Mouse (Mus musculus) limb, embryonic 14.5 days (tissue): ENCODE measurements around the gene Phf13. TPM values are rescaled to one million over a fixed set of nuclear protein-coding genes. Genes with fewer than 3 reads are reported as not detected.
"Not testable (repeated sequence)": the region's sequence is repeated elsewhere in the genome, so short reads cannot be mapped to it uniquely, and the experiment has no call there.

Experiments used
- ATAC-seq: fragments of 200-750 bp; cut with Nextera tagmentation; 2 replicates; pipeline ENCODE4 v1.8.0; 2017; ENCODE audit warnings: low read depth, moderate number of reproducible peaks, moderate TSS enrichment; ENCODE audit not compliant: low FRiP score
- DNase-seq: peaks from one replicate; pipeline ENCODE4 v3.0.0-alpha.2; 2015; ENCODE audit warnings: low spot score
- H3K27ac ChIP-seq: fragments of 300-500 bp; sonication (generic); replicated peaks from 2 replicates; pipeline ENCODE4 v1.5.1; 2014; ENCODE audit warnings: low read depth, mild to moderate bottlenecking, low read length, moderate library complexity, mixed read lengths
- H3K27me3 ChIP-seq: fragments of 300-500 bp; sonication (generic); 2 replicates; pipeline ENCODE4 v1.6.1; 2014; ENCODE audit warnings: low read length, mixed read lengths; ENCODE audit not compliant: control insufficient read depth, insufficient read depth
- H3K36me3 ChIP-seq: fragments of 300-500 bp; sonication (generic); 2 replicates; pipeline ENCODE4 v1.6.1; 2014; ENCODE audit warnings: mild to moderate bottlenecking, low read length, moderate library complexity, mixed read lengths; ENCODE audit not compliant: control insufficient read depth, insufficient read depth
- H3K4me1 ChIP-seq: fragments of 300-500 bp; sonication (generic); 2 replicates; pipeline ENCODE4 v1.6.1; 2014; ENCODE audit warnings: antibody characterized with exemption, low read length, mixed read lengths; ENCODE audit not compliant: control insufficient read depth, insufficient read depth
- H3K4me2 ChIP-seq: fragments of 300-500 bp; sonication (generic); replicated peaks from 2 replicates; pipeline ENCODE4 v1.6.1; 2014; ENCODE audit warnings: low read depth, mild to moderate bottlenecking, low read length, moderate library complexity; ENCODE audit not compliant: severe bottlenecking
- H3K4me3 ChIP-seq: fragments of 300-500 bp; sonication (generic); replicated peaks from 2 replicates; pipeline ENCODE4 v1.5.1; 2014; ENCODE audit warnings: low read length
- H3K9ac ChIP-seq: fragments of 300-500 bp; sonication (generic); 2 replicates; pipeline ENCODE4 v1.6.1; 2014; ENCODE audit warnings: mild to moderate bottlenecking, low read depth, low read length, moderate library complexity; ENCODE audit not compliant: severe bottlenecking
- H3K9me3 ChIP-seq: fragments of 300-500 bp; sonication (generic); 2 replicates; pipeline ENCODE4 v1.6.1; 2016; ENCODE audit warnings: low read length; ENCODE audit not compliant: control insufficient read depth
- POLR2A ChIP-seq: fragments of 200-500 bp; IDR thresholded peaks from 2 replicates; pipeline ENCODE4 v1.8.0; 2012; ENCODE audit warnings: inconsistent platforms, mild to moderate bottlenecking, moderate library complexity, borderline replicate concordance; ENCODE audit not compliant: insufficient read depth, insufficient read length; ENCODE audit errors: extremely low read depth
- WGBS: fragments of 180-500 bp; shearing (Covaris S2); extraction: QIAGEN DNeasy Blood & Tissue Kit; methylation state at CpG from one replicate; pipeline ENCODE4 v1.1.7; 2014; 5-methylcytosine and 5-hydroxymethylcytosine counted together
- polyA plus RNA-seq, 2 experiments: library from polyadenylated mRNA; depleted of rRNA in 1 of 2; stranded (reverse) in 1 of 2; unstranded in 1 of 2; fragments of >200 nt; fragmentation: Nextera tagmentation in 1 of 2; extraction: Ambion mirVana in 1 of 2; gene quantifications; 2 replicates each; pipeline versions ENCODE4 v1.2.1 to v1.2.3; 2012 to 2014

The Phf13 gene
- polyA plus RNA-seq, 2 experiments, result 33.7 to 35.1 TPM

GRCm38 (mm10) chr4:152038985-152039830 is 43.1 kb upstream of the Phf13 start, which contains the start of gene Nol9:
Gene Nol9, plus strand, starts transcription at chr4:152039321.
- Histone ChIP-seq H3K4me1 (peaks cover 9% of the 10 kb centered on the region), H3K4me3 (peak within 1 kb of the TSS; percentile 98), H3K9me3 (no peaks in the 10 kb centered on the region), H3K9ac (peak within 1 kb of the TSS; percentile 85), H3K36me3 (peaks cover 34% of the 10 kb centered on the region), H3K27ac (0 out of 2 replicates have a peak within 1 kb of the TSS, but pooled peaks have one; percentile 19), H3K27me3 (no peaks in the 10 kb centered on the region), H3K4me2 (peak within 1 kb of the TSS; percentile 81)
- peak; percentile 85 for DNase-seq
- peak; percentile 92 for ATAC-seq
- under 1% methylated on average over 41 of the region's 86 CpGs for WGBS
- TF ChIP-seq POLR2A, result peak; percentile 73; the same call in 1 of the 2 replicates

- H3K27me3 ChIP-seq, result no peaks in the 10 kb centered on the region
- no peak within 1 kb of the TSS for H3K27ac ChIP-seq
- H3K4me1 ChIP-seq, result peaks cover 9% of the 10 kb centered on the region
- TF ChIP-seq POLR2A, result no peak
- H3K4me2 ChIP-seq, result peak within 1 kb of the TSS; percentile 81
- peak; percentile 41; the same call in 1 of the 2 replicates for ATAC-seq
- H3K9ac ChIP-seq, result peak within 1 kb of the TSS; percentile 85
- H3K9me3 ChIP-seq, result no peaks in the 10 kb centered on the region
- H3K4me3 ChIP-seq, result peak within 1 kb of the TSS; percentile 98
- peaks cover 26% of the 10 kb centered on the region for H3K36me3 ChIP-seq
- 45% methylated on average over 10 of the region's 10 CpGs for WGBS
- peak; percentile 16 for DNase-seq
Observed at GRCm38 (mm10) chr4:152038225-152038984, 42.3 kb upstream of the Phf13 start, which contains the start of gene Tas1r1. Gene Tas1r1, minus strand, starts transcription at chr4:152038568.

- not testable (repeated sequence) for H3K4me3 ChIP-seq, H3K4me1 ChIP-seq, DNase-seq, ATAC-seq, H3K9ac ChIP-seq, H3K36me3 ChIP-seq, H3K27ac ChIP-seq, H3K9me3 ChIP-seq, H3K4me2 ChIP-seq, H3K27me3 ChIP-seq
- 88% methylated on average over 6 of the region's 6 CpGs for WGBS
Observed at GRCm38 (mm10) chr4:152036464-152036863, 40.4 kb upstream of the Phf13 start.

GRCm38 (mm10) chr4:152032922-152033321 is 36.9 kb upstream of the Phf13 start:
- H3K9me3 ChIP-seq, result no peaks in the 10 kb centered on the region
- no peak for ATAC-seq

GRCm38 (mm10) chr4:152029997-152030396 is 33.9 kb upstream of the Phf13 start:
- TF ChIP-seq POLR2A, result no peak
- no peak for ATAC-seq

More at GRCm38 (mm10) chr4:152032922-152033321, 36.9 kb upstream of the Phf13 start:
- H3K4me1 ChIP-seq, result peaks cover 9% of the 10 kb centered on the region
- TF ChIP-seq POLR2A, result no peak
- WGBS, result 91% methylated on average over 13 of the region's 13 CpGs
- no peaks in the 10 kb centered on the region for H3K36me3 ChIP-seq
- H3K9ac ChIP-seq, result no peak overlapping the region
- no peaks in the 10 kb centered on the region for H3K27me3 ChIP-seq
- no peak overlapping the region for H3K4me3 ChIP-seq
- no peak overlapping the region for H3K27ac ChIP-seq
- H3K4me2 ChIP-seq, result no peak overlapping the region
- no peak for DNase-seq

More at GRCm38 (mm10) chr4:152029997-152030396, 33.9 kb upstream of the Phf13 start:
- DNase-seq, result peak; percentile 23
- Histone ChIP-seq H3K9me3 (no peaks in the 10 kb centered on the region), H3K36me3 (no peaks in the 10 kb centered on the region), H3K27me3 (no peaks in the 10 kb centered on the region), H3K4me1 (peaks cover 26% of the 10 kb centered on the region), H3K9ac (peak overlapping the region; percentile 34; the same call in 1 of the 2 replicates), H3K27ac (no peak overlapping the region), H3K4me2 (no peak overlapping the region), H3K4me3 (no peak overlapping the region)
- 59% methylated on average over 4 of the region's 4 CpGs for WGBS
